Mouse (Mus musculus): ENCODE results near the gene Gnb5.
"Not testable (repeated sequence)": the region's sequence is repeated elsewhere in the genome, so short reads cannot be mapped to it uniquely, and the experiment has no call there.

Gene Gnb5

GRCm38 (mm10) chr9:75363001-75363400 lies 56.9 kb downstream of the Gnb5 start:
- DNase-seq = no peak

- not testable (repeated sequence) for DNase-seq
Measured at GRCm38 (mm10) chr9:75363702-75364101, 57.6 kb downstream of the Gnb5 start.

GRCm38 (mm10) chr9:75365195-75365594 lies 59.1 kb downstream of the Gnb5 start:
- DNase-seq = no peak

GRCm38 (mm10) chr9:75366191-75366590 lies 60.1 kb downstream of the Gnb5 start:
- no peak for DNase-seq

GRCm38 (mm10) chr9:75368779-75369178 lies 62.7 kb downstream of the Gnb5 start:
- no peak for DNase-seq

GRCm38 (mm10) chr9:75375606-75376005 lies 69.5 kb downstream of the Gnb5 start:
- DNase-seq = no peak

GRCm38 (mm10) chr9:75376428-75376827 lies 70.3 kb downstream of the Gnb5 start:
- no peak for DNase-seq

GRCm38 (mm10) chr9:75378774-75379173 lies 72.7 kb downstream of the Gnb5 start:
- no peak for DNase-seq

- no peak for DNase-seq
Measured at GRCm38 (mm10) chr9:75382825-75383224, 76.7 kb downstream of the Gnb5 start.

- no peak for DNase-seq
Measured at GRCm38 (mm10) chr9:75383785-75384184, 77.7 kb downstream of the Gnb5 start.

- DNase-seq = no peak
Measured at GRCm38 (mm10) chr9:75384337-75384962, 78.4 kb downstream of the Gnb5 start.

GRCm38 (mm10) chr9:75385218-75385974 lies 79.3 kb downstream of the Gnb5 start:
- DNase-seq = no peak

GRCm38 (mm10) chr9:75393251-75393650 lies 87.2 kb downstream of the Gnb5 start:
- DNase-seq = no peak

Measured in layer of hippocampus, adult 9-11 months (tissue).